Comparison of ENCODE assay signal across 28 mouse cellular contexts in genomic region chr9:119297696-119298095, GRCm38 (mm10). TPM values are rescaled to one million over a fixed set of nuclear protein-coding genes. Genes with fewer than 3 reads are reported as not detected.
A peak's percentile ranks its signal among the peaks of the same experiment; 100 is the strongest.
DNase-seq lines count a peak whose midpoint lies in the region; ATAC-seq and TF ChIP-seq lines count a peak whose summit lies in the region.
"Had no signal": no experiment of that assay in that cellular context is flagged by ENCODE, and none has a peak within 500 bp of the region (broad histone marks: within the 10 kb centered on the region; RNA-seq: fewer than 3 reads in every experiment).

No protein-coding gene starts in this region.

- WGBS in kidney, adult 2 months, result 76% methylated on average over 6 of the region's 6 CpGs
- WGBS in kidney, embryonic 15.5 days, result 78% methylated on average over 6 of the region's 6 CpGs
- 66% methylated on average over 6 of the region's 6 CpGs for WGBS in liver, embryonic 16.5 days (ENCODE audit: insufficient replicate concordance)

- no peak for ATAC-seq in kidney, embryonic 15.5 days (replicated peaks; ENCODE audit: low FRiP score)
- peak; percentile 48; the same call in 1 of the 2 replicates for ATAC-seq in liver, embryonic 16.5 days (ENCODE audit: low read depth)
- ATAC-seq: forebrain, embryonic 15.5 days; hindbrain, embryonic 16.5 days had no signal

- H3K4me3 ChIP-seq in kidney, adult 2 months (ENCODE audit: insufficient read depth, low read depth, low read length), result no peak overlapping the region
- no peak overlapping the region for H3K4me3 ChIP-seq in kidney, embryonic 15.5 days (replicated peaks)
- no peak overlapping the region for H3K4me3 ChIP-seq in liver, embryonic 16.5 days (ENCODE audit: low read depth, low read length)
- H3K4me3 ChIP-seq: embryonic facial prominence, embryonic 10.5 days; embryonic facial prominence, embryonic 13.5 days; erythroblast, embryonic 14.5 days; forebrain, embryonic 12.5 days; forebrain, embryonic 15.5 days; heart, embryonic 13.5 days; hindbrain, embryonic 10.5 days; hindbrain, embryonic 13.5 days had no signal

- peaks cover 3% of the 10 kb centered on the region; the same call in 1 of the 2 replicates for H3K4me1 ChIP-seq in kidney, adult 2 months (ENCODE audit: control insufficient read depth, insufficient read depth, low read length)
- H3K4me1 ChIP-seq in kidney, embryonic 15.5 days, result 0 out of 2 replicates have a peak, but pooled peaks cover 3% of the 10 kb centered on the region
- no peaks in the 10 kb centered on the region; the same call in 1 of the 2 replicates for H3K4me1 ChIP-seq in liver, embryonic 16.5 days (ENCODE audit: control insufficient read depth, low read depth, low read length)
- H3K4me1 ChIP-seq: embryonic facial prominence, embryonic 10.5 days; embryonic facial prominence, embryonic 13.5 days; forebrain, embryonic 12.5 days; forebrain, embryonic 15.5 days; heart, embryonic 13.5 days; hindbrain, embryonic 10.5 days; hindbrain, embryonic 13.5 days had no signal

- TF ChIP-seq CTCF in kidney, adult 2 months (conservative IDR thresholded peaks at IDR 0.05; ENCODE audit: insufficient read depth, insufficient read length, low read depth, low read length), result no peak

- TF ChIP-seq POLR2A in kidney, adult 2 months (IDR thresholded peaks at IDR 0.05; ENCODE audit: low read depth, low read length), result no peak

- no peaks in the 10 kb centered on the region for H3K27me3 ChIP-seq in kidney, adult 2 months (replicated peaks; ENCODE audit: control insufficient read depth, insufficient read depth, low read length)
- H3K27me3 ChIP-seq in kidney, embryonic 15.5 days, result no peaks in the 10 kb centered on the region
- no peaks in the 10 kb centered on the region for H3K27me3 ChIP-seq in liver, embryonic 16.5 days (ENCODE audit: control insufficient read depth, insufficient read depth, low read depth, low read length)
- H3K27me3 ChIP-seq: CH12.LX; embryonic facial prominence, embryonic 13.5 days; forebrain, embryonic 12.5 days; forebrain, embryonic 15.5 days; heart, embryonic 13.5 days; hindbrain, embryonic 13.5 days had no signal

- peak; percentile 66 for DNase-seq in heart, adult 11 months
- DNase-seq in heart, postnatal 4 days, result no peak
- DNase-seq in kidney, adult 2 months, result peak; percentile 25
- no peak for DNase-seq in liver
- no peak for DNase-seq in cerebellum, postnatal 25 days
- DNase-seq: adrenal gland, adult 2 months; adrenal gland, postnatal 14 days; B cell, adult 2 months; cerebellum, adult 11 months; cerebellum, adult 2 months; cerebellum, adult 9-11 months; cerebellum, postnatal 36 days; embryo, embryonic 11 days; gastrocnemius, postnatal 14 days; heart, adult 18-20 months; heart, postnatal 14 days had no signal

- no peak overlapping the region for H3K4me2 ChIP-seq in kidney, embryonic 15.5 days
- no peak overlapping the region for H3K4me2 ChIP-seq in liver, embryonic 16.5 days (ENCODE audit: low read depth, low read length)
- H3K4me2 ChIP-seq: embryonic facial prominence, embryonic 13.5 days; forebrain, embryonic 12.5 days; forebrain, embryonic 15.5 days; heart, embryonic 13.5 days; hindbrain, embryonic 13.5 days had no signal

- H3K9ac ChIP-seq in kidney, embryonic 15.5 days, result no peak overlapping the region
- no peak overlapping the region for H3K9ac ChIP-seq in liver, embryonic 16.5 days (ENCODE audit: low read depth, low read length)
- H3K9ac ChIP-seq: embryonic facial prominence, embryonic 13.5 days; forebrain, embryonic 12.5 days; forebrain, embryonic 15.5 days; heart, embryonic 13.5 days; hindbrain, embryonic 13.5 days had no signal

- no peaks in the 10 kb centered on the region for H3K9me3 ChIP-seq in kidney, embryonic 15.5 days (replicated peaks)
- H3K9me3 ChIP-seq in liver, embryonic 16.5 days (replicated peaks; ENCODE audit: control insufficient read depth, low read length), result no peaks in the 10 kb centered on the region
- H3K9me3 ChIP-seq: embryonic facial prominence, embryonic 10.5 days; embryonic facial prominence, embryonic 13.5 days; forebrain, embryonic 12.5 days; forebrain, embryonic 15.5 days; heart, embryonic 13.5 days; hindbrain, embryonic 10.5 days; hindbrain, embryonic 13.5 days had no signal

- H3K36me3 ChIP-seq in kidney, adult 2 months (ENCODE audit: control insufficient read depth, insufficient read depth, low read length), result no peaks in the 10 kb centered on the region
- peaks cover 15% of the 10 kb centered on the region for H3K36me3 ChIP-seq in kidney, embryonic 15.5 days
- no peaks in the 10 kb centered on the region for H3K36me3 ChIP-seq in liver, embryonic 16.5 days (ENCODE audit: control insufficient read depth, insufficient read depth)

- no peak overlapping the region for H3K27ac ChIP-seq in kidney, adult 2 months (ENCODE audit: insufficient read depth, low read depth, low read length)
- no peak overlapping the region for H3K27ac ChIP-seq in kidney, embryonic 15.5 days
- no peak overlapping the region for H3K27ac ChIP-seq in liver, embryonic 16.5 days (ENCODE audit: low read length)
- H3K27ac ChIP-seq: embryonic facial prominence, embryonic 10.5 days; embryonic facial prominence, embryonic 13.5 days; forebrain, embryonic 12.5 days; forebrain, embryonic 15.5 days; heart, embryonic 13.5 days; hindbrain, embryonic 10.5 days; hindbrain, embryonic 13.5 days had no signal

RNA-seq across cellular contexts. Expression of gene Oxsr1, which starts 24.5 kb away (rescaled TPM):
- 10 to 100 TPM; 35.5 to 36.5 TPM for total RNA-seq in heart, postnatal 4 days (2021)
- 16.2 and 16.3 TPM in 2 replicates for polyA plus RNA-seq in kidney, adult 2 months (2012; rRNA removed)
- polyA plus RNA-seq in kidney, embryonic 15.5 days (2015; fragmentation: Nextera tagmentation; extraction: Ambion mirVana), result 12.3 and 14.2 TPM in 2 replicates
- polyA plus RNA-seq in liver, embryonic 16.5 days (2015; fragmentation: Nextera tagmentation; extraction: Ambion mirVana), result 4.0 and 4.1 TPM in 2 replicates

RNA-seq across cellular contexts. Expression of gene Acaa1a, which starts 41.8 kb away (rescaled TPM):
- 10 to 100 TPM; 60.7 to 63.8 TPM for total RNA-seq in heart, postnatal 4 days (2021)
- polyA plus RNA-seq in kidney, adult 2 months (2012; rRNA removed), result 229 and 272 TPM in 2 replicates
- polyA plus RNA-seq in kidney, embryonic 15.5 days (2015; fragmentation: Nextera tagmentation; extraction: Ambion mirVana), result 111 and 121 TPM in 2 replicates
- 45.0 and 47.9 TPM in 2 replicates for polyA plus RNA-seq in liver, embryonic 16.5 days (2015; fragmentation: Nextera tagmentation; extraction: Ambion mirVana)

RNA-seq across cellular contexts. Expression of gene Myd88, which starts 43.5 kb away (rescaled TPM):
- 10 to 100 TPM; 12.1 to 12.7 TPM for total RNA-seq in heart, postnatal 4 days (2021)
- 16.4 and 17.4 TPM in 2 replicates for polyA plus RNA-seq in kidney, adult 2 months (2012; rRNA removed)
- 25.6 and 25.9 TPM in 2 replicates for polyA plus RNA-seq in kidney, embryonic 15.5 days (2015; fragmentation: Nextera tagmentation; extraction: Ambion mirVana)
- polyA plus RNA-seq in liver, embryonic 16.5 days (2015; fragmentation: Nextera tagmentation; extraction: Ambion mirVana), result 14.6 and 14.7 TPM in 2 replicates

RNA-seq across cellular contexts. Expression of gene Xylb, which starts 59.5 kb away (rescaled TPM):
- 1 to 10 TPM in 1 of 2 experiments, under 1 TPM in 1; 0.52 to 1.0 TPM for total RNA-seq in heart, postnatal 4 days (2021)
- polyA plus RNA-seq in kidney, adult 2 months (2012; rRNA removed), result 449 and 451 TPM in 2 replicates
- 20.8 and 26.9 TPM in 2 replicates for polyA plus RNA-seq in kidney, embryonic 15.5 days (2015; fragmentation: Nextera tagmentation; extraction: Ambion mirVana)
- 3.3 and 4.5 TPM in 2 replicates for polyA plus RNA-seq in liver, embryonic 16.5 days (2015; fragmentation: Nextera tagmentation; extraction: Ambion mirVana)

Comparison
In these comparisons a context has a peak if more than half of its experiments do, and no peak if none do; other contexts are left out.
1. DNase-seq: peak in heart, adult 11 months (single experiment) and kidney, adult 2 months (single experiment); none in heart, postnatal 4 days (single experiment), liver (single experiment) and cerebellum, postnatal 25 days (0 of 2).